Mouse (Mus musculus) frontal cortex, postnatal 25 days (tissue): ENCODE measurements around the gene Gm9970.
"Not testable (repeated sequence)": the region's sequence is repeated elsewhere in the genome, so short reads cannot be mapped to it uniquely, and the experiment has no call there.

Source experiments
- DNase-seq, 2 experiments: peaks; one replicate each; pipeline ENCODE4 v3.0.0; 2022; ENCODE audit warnings: low spot score in 2 of 2

Gm9970 gene

DNA sequence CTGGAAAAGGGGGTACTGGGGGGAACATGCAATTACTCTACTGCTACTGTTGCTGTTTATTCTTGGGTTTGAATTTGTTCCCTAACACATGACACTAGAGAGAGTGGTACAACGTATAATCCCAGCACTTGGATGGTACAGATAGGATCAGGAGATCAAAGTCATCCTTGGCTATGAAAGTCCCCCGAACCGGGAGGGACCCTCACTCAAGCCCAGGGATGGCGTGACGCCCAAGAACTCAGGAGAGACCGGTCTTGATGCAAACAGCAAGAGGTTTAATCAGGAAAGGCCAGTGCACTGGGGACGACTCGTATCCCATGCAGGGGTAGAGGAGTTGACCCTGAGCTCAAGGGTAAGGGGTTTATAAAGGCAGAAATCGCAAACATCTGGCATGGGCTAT is 18.3 kb downstream of the Gm9970 start:
- no peak for DNase-seq

- DNase-seq, result no peak
Observed at GRCm38 (mm10) chr5:31221304-31221945, 19.6 kb downstream of the Gm9970 start.

- DNase-seq, result peak; percentile 86 to 92
Observed at GRCm38 (mm10) chr5:31220448-31221303, 20.4 kb downstream of the Gm9970 start, which contains the start of gene Ppm1g. Gene Ppm1g, minus strand, starts transcription at chr5:31220687.

DNA sequence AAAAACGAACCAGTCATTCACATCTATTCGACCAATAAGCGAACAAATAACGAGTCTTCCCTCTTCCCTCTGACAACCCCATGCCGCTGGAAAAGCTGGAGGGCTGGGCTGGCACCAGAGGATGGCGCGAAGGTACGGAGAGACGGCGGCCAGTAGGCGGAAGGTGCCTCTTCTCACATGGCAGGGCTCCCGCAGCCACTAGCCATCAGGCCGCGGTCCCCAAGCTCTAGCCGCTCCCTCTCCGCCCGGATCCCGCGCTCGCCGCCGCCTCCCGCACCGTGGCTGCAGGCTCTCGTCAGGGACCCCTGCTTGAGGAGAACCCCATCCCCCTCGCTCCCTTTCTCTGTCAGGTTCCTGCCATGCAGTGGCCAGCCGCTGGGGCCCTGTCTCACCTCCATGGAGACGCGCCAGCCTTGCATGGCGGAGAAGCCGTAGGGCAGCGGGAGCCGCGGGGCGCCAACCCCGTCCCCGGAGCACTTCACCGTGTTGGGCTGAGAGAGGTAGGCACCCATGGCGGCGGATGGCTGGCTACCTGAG is 21.1 kb downstream of the Gm9970 start:
- DNase-seq, result peak in 1 of 2 experiments; percentile 34

DNA sequence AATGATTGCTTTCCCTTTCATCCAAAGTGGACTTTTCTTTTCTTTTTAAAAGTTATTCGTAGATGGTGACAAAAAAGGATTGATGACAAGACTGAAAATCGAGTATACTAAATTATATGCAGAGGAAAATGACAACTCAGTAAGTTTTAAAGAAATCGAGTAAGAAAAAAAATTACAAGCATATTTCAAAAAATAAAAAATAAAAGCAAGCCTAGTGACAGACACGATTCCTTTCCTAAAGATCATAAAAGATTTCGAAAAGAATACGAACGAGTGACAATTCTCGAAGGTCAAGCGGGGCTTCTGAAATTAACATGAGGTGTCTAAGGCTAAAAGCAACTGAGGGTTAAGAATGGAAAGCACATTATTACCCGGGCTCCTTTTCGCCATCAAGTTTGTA is 21.6 kb downstream of the Gm9970 start:
- no peak for DNase-seq

DNA sequence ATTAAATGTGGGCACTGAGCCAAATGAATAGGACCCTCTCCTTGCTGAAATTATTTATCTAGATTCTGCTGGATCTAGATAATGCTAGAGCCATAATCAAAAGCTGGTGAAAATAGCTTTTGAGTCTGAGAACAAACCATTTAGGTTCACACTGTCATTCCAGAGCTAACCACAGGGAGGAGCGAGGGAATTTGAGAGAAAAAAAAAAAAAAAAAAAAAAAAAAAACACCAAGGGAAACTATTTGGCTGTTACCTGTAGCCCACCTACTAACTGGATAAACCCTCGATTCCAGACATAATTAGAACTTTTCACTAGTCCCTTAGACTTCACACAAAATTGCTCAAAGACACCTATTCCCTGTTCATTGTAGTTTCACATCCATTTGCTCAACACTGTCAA is 22.0 kb downstream of the Gm9970 start:
- DNase-seq, result no peak

GRCm38 (mm10) chr5:31218294-31218693 is 22.7 kb downstream of the Gm9970 start:
- DNase-seq, result no peak

GRCm38 (mm10) chr5:31216554-31216953 is 24.5 kb downstream of the Gm9970 start:
- DNase-seq, result not testable (repeated sequence)

DNA sequence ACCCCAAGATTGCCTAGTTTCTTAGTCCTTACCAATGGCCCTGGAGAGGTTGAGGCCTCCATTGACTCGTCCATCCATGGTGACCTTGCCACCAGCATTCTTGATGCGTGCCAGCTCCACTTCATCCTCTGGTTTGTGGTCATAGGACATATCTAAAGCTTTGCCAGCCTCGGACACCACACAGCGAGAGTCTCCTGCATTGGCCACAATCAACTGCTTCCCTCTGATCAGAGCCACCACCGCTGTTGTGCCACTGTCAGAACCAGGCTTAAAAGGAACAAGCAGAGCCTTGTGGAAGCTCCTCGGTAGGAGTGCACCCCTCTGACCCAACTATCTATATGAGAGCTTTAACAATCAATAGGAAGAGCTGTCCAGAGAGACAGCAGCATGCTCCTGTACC is 36.6 kb downstream of the Gm9970 start:
- DNase-seq, result no peak

DNA sequence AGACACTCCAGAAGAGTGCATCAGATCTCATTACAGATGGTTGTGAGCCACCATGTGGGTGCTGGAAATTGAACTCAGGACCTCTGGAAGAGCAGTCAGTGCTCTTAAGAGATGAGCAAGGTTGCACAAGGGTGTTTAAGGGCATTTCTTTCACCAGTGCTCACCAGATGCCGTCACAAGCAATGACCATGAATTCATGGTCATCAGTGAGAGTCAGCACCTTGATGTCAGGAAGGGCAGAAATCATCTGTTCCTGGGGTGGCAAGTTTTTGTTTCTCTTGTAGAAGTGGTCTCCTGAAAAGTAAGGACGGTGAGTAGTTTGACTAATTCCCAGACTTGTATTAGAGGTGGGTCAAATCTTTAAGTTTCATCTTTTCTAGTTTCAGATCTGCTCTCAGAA is 37.2 kb downstream of the Gm9970 start:
- DNase-seq, result no peak

- no peak for DNase-seq
Observed at GRCm38 (mm10) chr5:31202933-31203332, 38.1 kb downstream of the Gm9970 start.

DNA sequence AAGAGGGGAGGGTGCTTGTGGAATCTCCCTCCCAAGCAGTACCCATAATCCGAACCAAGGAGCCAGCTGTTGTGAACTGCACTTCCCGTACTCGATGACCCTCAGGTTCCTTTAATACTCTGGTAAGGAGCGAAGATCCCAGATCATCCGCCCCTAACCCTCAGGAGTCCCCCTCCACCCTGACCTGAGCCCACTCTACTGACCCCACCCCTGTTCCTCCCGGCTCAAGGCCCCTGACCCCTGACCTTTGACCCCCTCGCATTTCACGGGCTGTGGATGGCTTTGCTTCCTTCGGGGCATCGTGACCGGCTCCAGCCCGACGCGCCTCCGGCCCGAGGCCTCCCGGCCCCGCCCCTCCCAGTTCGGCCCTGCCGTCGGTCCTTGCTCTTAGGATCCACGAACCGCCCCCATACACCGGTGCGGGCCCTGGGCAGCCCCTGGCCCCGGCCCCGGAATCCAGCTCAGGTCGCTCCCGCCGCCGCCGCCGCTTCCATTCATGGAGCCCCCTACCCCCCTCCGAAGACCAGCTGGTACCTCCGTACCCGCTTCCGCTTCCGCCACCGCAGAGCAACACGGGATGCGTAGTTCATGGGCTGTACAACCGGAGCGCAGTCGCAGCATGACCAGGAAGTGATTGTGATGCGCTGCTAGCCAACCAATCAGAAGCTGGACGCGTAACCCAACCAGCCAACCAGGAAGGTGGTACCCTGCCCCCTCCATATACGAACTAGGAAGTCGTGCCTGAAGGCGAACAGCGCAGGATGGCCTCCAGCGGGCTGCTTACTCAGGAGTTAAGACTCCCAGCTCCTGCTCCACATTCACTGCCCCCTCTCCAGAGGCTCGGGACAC is 39.1 kb downstream of the Gm9970 start, which contains the start of gene Zfp513:
Gene Zfp513 (minus strand): TSS at position 562 of the 849 bp plus-strand sequence.
- peak; percentile 91 to 94 for DNase-seq

- no peak for DNase-seq
Observed at GRCm38 (mm10) chr5:31201042-31201741, 39.8 kb downstream of the Gm9970 start.

DNA sequence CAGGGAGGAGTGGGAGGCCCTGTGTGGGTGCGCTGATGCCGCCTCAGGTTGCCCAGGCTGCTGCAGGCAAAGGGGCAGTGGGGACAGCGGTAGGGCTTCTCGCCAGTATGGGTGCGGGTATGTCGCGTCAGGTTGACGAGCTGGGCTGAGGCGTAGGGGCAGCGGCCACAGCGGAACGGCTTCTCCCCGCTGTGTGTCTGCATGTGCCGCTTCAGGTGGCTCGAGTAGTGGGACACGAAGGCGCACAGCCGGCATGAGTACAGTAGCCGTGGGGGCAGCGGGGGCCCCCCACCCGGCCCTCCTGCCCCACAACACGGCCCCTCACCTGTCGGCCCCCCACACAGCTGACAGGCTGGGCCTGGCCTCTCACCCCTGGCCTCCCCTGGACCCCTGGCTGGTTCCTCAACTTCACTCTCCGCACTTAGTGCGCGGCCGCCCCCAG is 40.7 kb downstream of the Gm9970 start:
- DNase-seq, result no peak

GRCm38 (mm10) chr5:31199893-31200292 is 41.1 kb downstream of the Gm9970 start:
- no peak for DNase-seq

- no peak for DNase-seq
Observed at GRCm38 (mm10) chr5:31199321-31199892, 41.6 kb downstream of the Gm9970 start.

GRCm38 (mm10) chr5:31198616-31199320 is 42.3 kb downstream of the Gm9970 start:
- DNase-seq, result no peak

GRCm38 (mm10) chr5:31198170-31198569 is 42.9 kb downstream of the Gm9970 start:
- DNase-seq, result no peak

DNA sequence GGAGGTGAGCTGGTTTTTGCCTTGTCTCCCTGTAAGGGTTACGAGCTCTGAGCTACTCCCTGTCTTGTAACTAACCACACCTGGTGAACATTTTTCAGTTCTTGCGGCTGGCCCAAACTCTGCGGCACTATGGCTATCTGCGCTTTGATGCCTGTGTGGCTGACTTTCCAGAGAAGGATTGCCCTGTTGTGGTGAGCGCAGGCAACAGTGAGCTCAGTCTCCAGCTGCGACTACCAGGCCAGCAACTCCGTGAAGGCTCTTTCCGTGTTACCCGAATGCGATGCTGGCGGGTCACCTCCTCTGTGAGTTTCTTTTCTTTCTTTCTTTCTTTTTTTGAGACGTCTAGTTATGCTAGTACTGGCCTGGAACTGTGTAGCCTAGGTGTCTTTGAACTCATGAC is 44.0 kb downstream of the Gm9970 start:
- DNase-seq, result no peak

DNA sequence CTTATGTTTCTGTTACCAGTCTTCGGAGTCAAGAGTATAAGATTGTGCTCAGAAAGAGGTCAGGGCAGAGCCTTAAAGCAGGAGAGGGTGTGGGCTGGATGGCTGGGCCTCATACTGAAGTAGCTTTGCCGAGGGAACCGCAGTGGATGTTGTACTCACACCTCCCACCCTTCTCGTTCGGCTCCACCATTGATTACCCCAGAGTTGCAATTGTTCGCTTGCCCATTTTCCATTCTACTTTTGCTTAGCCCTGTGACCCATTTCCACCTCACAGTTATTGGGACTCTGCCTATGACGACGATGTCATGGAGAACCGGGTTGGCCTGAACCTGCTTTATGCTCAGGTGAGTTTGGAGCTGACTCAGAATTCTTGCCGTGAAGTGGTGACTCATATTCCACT is 44.8 kb downstream of the Gm9970 start:
- DNase-seq, result no peak
